ENCODE assay signal across 28 mouse cellular contexts in genomic region chr5:119415835-119416234, GRCm38 (mm10).
DNase-seq lines count a peak whose midpoint lies in the region; ATAC-seq lines count a peak whose summit lies in the region.
"Had no signal": no experiment of that assay in that cellular context is flagged by ENCODE, and none has a peak within 500 bp of the region (broad histone marks: within the 10 kb centered on the region; RNA-seq: fewer than 3 reads in every experiment).

No protein-coding gene starts in this region.

- peak; percentile 40 for DNase-seq in embryo, embryonic 10.5 days (ENCODE audit: low spot score)
- DNase-seq in embryo, embryonic 9.5 days (ENCODE audit: extremely low spot score) = no peak
- peak; percentile 53 for DNase-seq in embryonic facial prominence, embryonic 11.5 days (ENCODE audit: low spot score)
- DNase-seq in kidney, postnatal 14 days = no peak
- DNase-seq in thymus, postnatal 36 days = no peak
- DNase-seq in heart, postnatal 14 days = no peak
- DNase-seq: adrenal gland, postnatal 10 days; adrenal gland, postnatal 36 days; B cell, adult 2 months; cerebellum, adult 18-20 months; cerebellum, adult 9-11 months; cerebellum, postnatal 25 days; gastrocnemius, postnatal 10 days; gastrocnemius, postnatal 36 days; heart, adult 2 months had no signal

- H3K9ac ChIP-seq in embryonic facial prominence, embryonic 11.5 days (replicated peaks; ENCODE audit: low read length) = no peak overlapping the region
- no peak overlapping the region for H3K9ac ChIP-seq in limb, embryonic 13.5 days
- H3K9ac ChIP-seq: embryonic facial prominence, embryonic 13.5 days; forebrain, embryonic 12.5 days; heart, embryonic 13.5 days; hindbrain, embryonic 12.5 days; hindbrain, embryonic 15.5 days had no signal

- intact Hi-C loops in heart, postnatal 14 days (cut with DNase I) = no loop called here

- peaks cover 2% of the 10 kb centered on the region; the same call in 1 of the 2 replicates for H3K4me1 ChIP-seq in embryonic facial prominence, embryonic 11.5 days (ENCODE audit: control insufficient read depth, insufficient read depth, low read length)
- H3K4me1 ChIP-seq in limb, embryonic 13.5 days = peaks cover 40% of the 10 kb centered on the region
- H3K4me1 ChIP-seq: forebrain, embryonic 12.5 days; heart, embryonic 10.5 days; heart, embryonic 13.5 days; hindbrain, embryonic 12.5 days; hindbrain, embryonic 15.5 days had no signal

- no peak overlapping the region for H3K4me2 ChIP-seq in embryonic facial prominence, embryonic 11.5 days (ENCODE audit: low read depth, low read length)
- H3K4me2 ChIP-seq in limb, embryonic 13.5 days (replicated peaks) = no peak overlapping the region
- H3K4me2 ChIP-seq: embryonic facial prominence, embryonic 13.5 days; forebrain, embryonic 12.5 days; heart, embryonic 13.5 days; hindbrain, embryonic 12.5 days; hindbrain, embryonic 15.5 days had no signal

- no peak overlapping the region for H3K4me3 ChIP-seq in embryonic facial prominence, embryonic 11.5 days (ENCODE audit: low read depth, low read length)
- H3K4me3 ChIP-seq in limb, embryonic 13.5 days = no peak overlapping the region
- H3K4me3 ChIP-seq: embryonic facial prominence, embryonic 13.5 days; erythroblast, embryonic 14.5 days; forebrain, embryonic 12.5 days; heart, adult 2 months; heart, embryonic 10.5 days; heart, embryonic 13.5 days; hindbrain, embryonic 12.5 days; hindbrain, embryonic 15.5 days had no signal

- ATAC-seq in embryonic facial prominence, embryonic 11.5 days (replicated peaks; ENCODE audit: insufficient number of reproducible peaks, low FRiP score, low TSS enrichment, low read depth) = no peak
- peak; percentile 48; the same call in 1 of the 2 replicates for ATAC-seq in limb, embryonic 13.5 days (ENCODE audit: low FRiP score, low read depth)
- ATAC-seq: forebrain, embryonic 16.5 days; intestine, postnatal 0 days; Patski had no signal

- peaks cover 4% of the 10 kb centered on the region; the same call in 1 of the 2 replicates for H3K9me3 ChIP-seq in embryonic facial prominence, embryonic 11.5 days (replicated peaks; ENCODE audit: control insufficient read depth, low read length)
- peaks cover 6% of the 10 kb centered on the region for H3K9me3 ChIP-seq in limb, embryonic 13.5 days
- H3K9me3 ChIP-seq: embryonic facial prominence, embryonic 13.5 days; forebrain, embryonic 12.5 days; hindbrain, embryonic 15.5 days had no signal

- H3K36me3 ChIP-seq in embryonic facial prominence, embryonic 11.5 days (replicated peaks; ENCODE audit: control insufficient read depth, insufficient read depth, low read depth, low read length) = no peaks in the 10 kb centered on the region
- no peaks in the 10 kb centered on the region for H3K36me3 ChIP-seq in limb, embryonic 13.5 days
- H3K36me3 ChIP-seq: embryonic facial prominence, embryonic 13.5 days; forebrain, embryonic 12.5 days; G1E; heart, embryonic 10.5 days; heart, embryonic 13.5 days; hindbrain, embryonic 12.5 days; hindbrain, embryonic 15.5 days had no signal

- WGBS in embryonic facial prominence, embryonic 11.5 days = 33% methylated on average over 11 of the region's 11 CpGs
- 26% methylated on average over 11 of the region's 11 CpGs for WGBS in limb, embryonic 13.5 days

- no peak overlapping the region for H3K27ac ChIP-seq in embryonic facial prominence, embryonic 11.5 days (replicated peaks; ENCODE audit: low read depth, low read length)
- H3K27ac ChIP-seq in limb, embryonic 13.5 days = no peak overlapping the region; the same call in 1 of the 2 replicates
- H3K27ac ChIP-seq: embryonic facial prominence, embryonic 13.5 days; forebrain, embryonic 12.5 days; heart, adult 2 months; heart, embryonic 10.5 days; heart, embryonic 13.5 days; hindbrain, embryonic 12.5 days; hindbrain, embryonic 15.5 days had no signal

- H3K27me3 ChIP-seq in embryonic facial prominence, embryonic 11.5 days (ENCODE audit: control insufficient read depth, insufficient read depth, low read length) = no peaks in the 10 kb centered on the region
- peaks cover 52% of the 10 kb centered on the region for H3K27me3 ChIP-seq in limb, embryonic 13.5 days
- H3K27me3 ChIP-seq: CH12.LX; forebrain, embryonic 12.5 days; hindbrain, embryonic 12.5 days; hindbrain, embryonic 15.5 days; Patski had no signal

Comparison
In these comparisons a context has a peak if more than half of its experiments do, and no peak if none do; other contexts are left out.
1. DNase-seq: peak in embryo, embryonic 10.5 days (single experiment) and embryonic facial prominence, embryonic 11.5 days (single experiment); none in embryo, embryonic 9.5 days (single experiment), kidney, postnatal 14 days (single experiment), thymus, postnatal 36 days (0 of 2) and heart, postnatal 14 days (0 of 2).